Mouse (Mus musculus): ENCODE results near the gene Zkscan7. TPM values are rescaled to one million over a fixed set of nuclear protein-coding genes. Genes with fewer than 3 reads are reported as not detected.
A peak's percentile ranks its signal among the peaks of the same experiment; 100 is the strongest.
"Not testable (repeated sequence)": the region's sequence is repeated elsewhere in the genome, so short reads cannot be mapped to it uniquely, and the experiment has no call there.

Zkscan7 gene
- 4.7 and 4.9 TPM in 2 replicates for polyA plus RNA-seq (2016; fragmentation: Nextera tagmentation; extraction: Ambion mirVana)

DNA sequence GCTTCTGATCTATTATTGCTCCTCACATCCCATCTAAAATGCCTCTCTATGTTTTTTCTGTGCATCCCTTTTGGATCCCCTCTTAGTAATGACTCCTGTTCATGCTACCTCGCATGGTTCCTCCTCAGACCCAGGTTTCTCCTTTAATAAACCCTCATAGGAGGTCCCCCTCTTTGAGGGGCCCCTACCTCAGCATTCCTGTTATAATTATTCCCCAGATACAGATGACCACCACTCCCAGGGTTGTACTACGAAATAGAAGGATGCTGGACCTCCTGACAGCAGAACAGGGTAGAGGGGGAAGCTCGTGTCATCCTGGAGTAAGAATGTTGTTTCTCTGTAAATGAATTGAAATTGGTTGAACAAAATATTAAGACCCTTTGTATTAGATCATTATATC, at the start of gene Zkscan7:
TSS of gene Zkscan7 (plus strand) at position 301 of the 400 bp plus-strand sequence.
- Histone ChIP-seq H3K27ac (peak within 1 kb of the TSS; percentile 87), H3K4me1 (peaks cover 16% of the 10 kb centered on the region), H3K27me3 (ENCODE audit: poor library complexity, severe bottlenecking) (0 out of 2 replicates have a peak, but pooled peaks cover 5% of the 10 kb centered on the region), H3K9me3 (no peaks in the 10 kb centered on the region), H3K36me3 (replicated peaks) (peaks cover 6% of the 10 kb centered on the region; the same call in 1 of the 2 replicates), H3K4me3 (peak within 1 kb of the TSS; percentile 87)
- whole genome bisulfite sequencing = 83% methylated on average over 3 of the region's 3 CpGs
- no peak for DNase-seq (ENCODE audit: extremely low spot score, low spot score)

DNA sequence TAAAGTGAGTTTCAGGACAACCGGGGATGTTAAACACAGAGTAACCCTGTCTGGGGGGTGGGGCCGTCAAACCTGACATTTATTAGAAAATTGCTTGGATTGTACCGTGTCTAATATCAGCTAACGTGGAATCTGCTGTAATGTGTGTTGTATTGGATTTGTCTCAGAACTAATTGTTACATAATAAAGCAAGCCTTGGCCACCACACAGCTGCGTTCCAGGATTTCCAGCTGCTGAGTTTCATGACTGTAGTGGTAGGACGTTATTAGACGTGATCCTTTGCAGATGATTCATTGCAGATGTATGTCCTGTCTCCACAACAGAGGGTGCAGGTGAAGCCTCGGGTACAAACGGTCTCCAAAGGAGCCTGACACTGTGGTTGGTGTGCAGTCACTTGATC, 49.4 kb upstream of the Zkscan7 start:
- Histone ChIP-seq H3K27ac (no peak overlapping the region), H3K9me3 (no peaks in the 10 kb centered on the region), H3K36me3 (replicated peaks) (no peaks in the 10 kb centered on the region), H3K4me1 (peaks cover 16% of the 10 kb centered on the region), H3K27me3 (ENCODE audit: poor library complexity, severe bottlenecking) (no peaks in the 10 kb centered on the region), H3K4me3 (no peak overlapping the region)
- WGBS = 83% methylated on average over 9 of the region's 9 CpGs
- no peak for DNase-seq (ENCODE audit: extremely low spot score, low spot score)

DNA sequence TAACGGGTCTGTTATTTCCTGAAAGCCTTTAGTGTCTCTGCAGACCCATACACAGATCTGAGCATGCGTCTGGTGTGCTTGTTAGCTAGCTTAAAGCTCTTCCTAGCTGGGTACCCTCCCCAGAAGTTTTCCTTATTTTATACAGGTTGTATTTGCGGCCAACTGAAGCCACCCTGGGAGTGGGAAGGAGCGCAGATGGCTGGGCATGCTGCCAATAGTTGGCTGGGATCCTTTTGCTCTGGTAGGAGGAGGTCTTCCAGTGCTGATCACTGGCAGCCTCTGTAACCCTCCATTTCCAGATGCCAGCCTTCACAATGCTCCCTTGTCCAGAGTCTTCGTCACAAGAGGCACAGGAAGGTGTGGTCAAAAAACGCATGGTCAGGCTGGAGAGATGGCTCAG, 48.7 kb upstream of the Zkscan7 start:
- 82% methylated on average over 6 of the region's 6 CpGs for WGBS
- Histone ChIP-seq H3K36me3 (replicated peaks) (no peaks in the 10 kb centered on the region), H3K4me1 (peaks cover 16% of the 10 kb centered on the region), H3K27ac (no peak overlapping the region), H3K9me3 (no peaks in the 10 kb centered on the region), H3K4me3 (no peak overlapping the region), H3K27me3 (ENCODE audit: poor library complexity, severe bottlenecking) (no peaks in the 10 kb centered on the region)
- no peak for DNase-seq (ENCODE audit: extremely low spot score, low spot score)

GRCm38 (mm10) chr9:122837216-122837615, 48.3 kb upstream of the Zkscan7 start:
- DNase-seq (ENCODE audit: extremely low spot score, low spot score) = no peak

GRCm38 (mm10) chr9:122837680-122838079, 47.8 kb upstream of the Zkscan7 start:
- H3K27me3 ChIP-seq (ENCODE audit: poor library complexity, severe bottlenecking) = no peaks in the 10 kb centered on the region
- 26% methylated on average over 16 of the region's 16 CpGs for whole genome bisulfite sequencing
- peaks cover 16% of the 10 kb centered on the region for H3K4me1 ChIP-seq
- peak; percentile 18 for DNase-seq (ENCODE audit: extremely low spot score, low spot score)
- no peaks in the 10 kb centered on the region for H3K9me3 ChIP-seq
- no peak overlapping the region for H3K4me3 ChIP-seq
- H3K27ac ChIP-seq = no peak overlapping the region
- no peaks in the 10 kb centered on the region for H3K36me3 ChIP-seq (replicated peaks)

More at GRCm38 (mm10) chr9:122837216-122837615, 48.3 kb upstream of the Zkscan7 start:
- WGBS = 87% methylated on average over 4 of the region's 4 CpGs
- Histone ChIP-seq H3K27me3 (ENCODE audit: poor library complexity, severe bottlenecking) (no peaks in the 10 kb centered on the region), H3K36me3 (replicated peaks) (no peaks in the 10 kb centered on the region), H3K27ac (no peak overlapping the region), H3K4me3 (no peak overlapping the region), H3K9me3 (no peaks in the 10 kb centered on the region), H3K4me1 (peaks cover 16% of the 10 kb centered on the region)

GRCm38 (mm10) chr9:122843760-122844159, 41.7 kb upstream of the Zkscan7 start, which contains the start of gene Gm35549:
Gene Gm35549 (minus strand): TSS chr9:122844035.
- peaks cover 6% of the 10 kb centered on the region for H3K36me3 ChIP-seq (replicated peaks)
- H3K27me3 ChIP-seq (ENCODE audit: poor library complexity, severe bottlenecking) = no peaks in the 10 kb centered on the region
- no peak within 1 kb of the TSS for H3K27ac ChIP-seq
- H3K4me1 ChIP-seq = no peaks in the 10 kb centered on the region
- H3K9me3 ChIP-seq = no peaks in the 10 kb centered on the region; the same call in 1 of the 2 replicates
- 90% methylated on average over 3 of the region's 3 CpGs for WGBS
- no peak for DNase-seq (ENCODE audit: extremely low spot score, low spot score)
- no peak within 1 kb of the TSS for H3K4me3 ChIP-seq

DNA sequence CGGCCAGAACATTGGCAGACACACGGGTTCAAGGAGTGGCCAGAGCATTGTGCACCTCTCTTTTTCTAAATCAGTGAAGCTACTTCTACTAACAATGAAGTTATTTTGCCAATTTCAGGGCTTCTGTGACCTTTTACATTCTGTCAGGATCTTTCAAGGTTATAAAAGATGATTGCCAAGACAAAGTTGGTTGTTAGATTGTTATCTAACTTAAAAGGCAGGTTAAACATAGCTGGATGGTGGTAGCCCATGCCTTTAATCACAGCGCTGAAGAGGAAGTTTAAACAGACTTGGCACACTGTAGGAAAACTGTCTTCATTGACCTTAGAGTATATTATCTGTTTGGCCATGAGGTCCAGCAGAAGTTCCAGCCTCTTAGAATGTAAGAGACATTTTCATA, 39.9 kb upstream of the Zkscan7 start:
- H3K27ac ChIP-seq = no peak overlapping the region
- 83% methylated on average over 3 of the region's 3 CpGs for WGBS
- DNase-seq (ENCODE audit: extremely low spot score, low spot score) = no peak

GRCm38 (mm10) chr9:122846156-122846555, 39.3 kb upstream of the Zkscan7 start:
- Histone ChIP-seq H3K27me3 (ENCODE audit: poor library complexity, severe bottlenecking) (no peaks in the 10 kb centered on the region), H3K4me1 (no peaks in the 10 kb centered on the region), H3K36me3 (replicated peaks) (peaks cover 30% of the 10 kb centered on the region), H3K4me3 (no peak overlapping the region), H3K27ac (no peak overlapping the region), H3K9me3 (peaks cover 2% of the 10 kb centered on the region; the same call in 1 of the 2 replicates)
- DNase-seq (ENCODE audit: extremely low spot score, low spot score) = no peak

More for the DNA sequence above, 39.9 kb upstream of the Zkscan7 start:
- H3K27me3 ChIP-seq (ENCODE audit: poor library complexity, severe bottlenecking) = no peaks in the 10 kb centered on the region
- no peaks in the 10 kb centered on the region for H3K4me1 ChIP-seq
- peaks cover 2% of the 10 kb centered on the region; the same call in 1 of the 2 replicates for H3K9me3 ChIP-seq
- peaks cover 25% of the 10 kb centered on the region for H3K36me3 ChIP-seq (replicated peaks)
- no peak overlapping the region for H3K4me3 ChIP-seq

- H3K9me3 ChIP-seq = not testable (repeated sequence)
- 95% methylated on average over 7 of the region's 8 CpGs for WGBS
Observed at GRCm38 (mm10) chr9:122847811-122848311, 37.6 kb upstream of the Zkscan7 start.

DNA sequence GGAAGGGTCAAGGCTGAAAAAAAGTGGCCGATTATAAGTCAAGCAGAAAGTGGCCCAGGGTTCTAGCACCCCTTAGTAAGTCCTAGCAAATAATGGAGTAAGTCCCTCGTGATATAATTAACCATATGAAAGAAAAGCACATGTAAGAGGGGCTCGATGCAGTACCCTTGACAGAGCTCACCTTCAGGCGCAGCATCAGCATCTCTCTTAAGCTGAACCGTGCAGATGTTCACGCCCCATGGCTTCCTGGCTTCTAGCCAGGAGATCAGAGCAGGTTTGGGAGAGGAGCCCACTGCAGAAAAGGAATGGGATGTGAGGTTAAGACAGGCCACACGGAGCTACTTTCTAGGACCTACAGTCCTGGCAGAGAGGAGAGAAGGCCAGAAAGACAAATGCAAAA, 31.0 kb upstream of the Zkscan7 start:
- H3K9me3 ChIP-seq = peaks cover 24% of the 10 kb centered on the region
- WGBS = 96% methylated on average over 7 of the region's 7 CpGs
- no peaks in the 10 kb centered on the region for H3K4me1 ChIP-seq
- H3K27ac ChIP-seq = no peak overlapping the region
- H3K36me3 ChIP-seq (replicated peaks) = peaks cover 98% of the 10 kb centered on the region
- no peak for DNase-seq (ENCODE audit: extremely low spot score, low spot score)
- no peak overlapping the region for H3K4me3 ChIP-seq
- no peaks in the 10 kb centered on the region for H3K27me3 ChIP-seq (ENCODE audit: poor library complexity, severe bottlenecking)

More at GRCm38 (mm10) chr9:122847811-122848311, 37.6 kb upstream of the Zkscan7 start:
- peaks cover 47% of the 10 kb centered on the region for H3K36me3 ChIP-seq (replicated peaks)
- not testable (repeated sequence) for H3K27ac ChIP-seq; H3K27me3 ChIP-seq (ENCODE audit: poor library complexity, severe bottlenecking); H3K4me1 ChIP-seq; DNase-seq (ENCODE audit: extremely low spot score, low spot score); H3K4me3 ChIP-seq

GRCm38 (mm10) chr9:122855141-122855540, 30.3 kb upstream of the Zkscan7 start:
- H3K27ac ChIP-seq; H3K4me1 ChIP-seq; H3K4me3 ChIP-seq; H3K27me3 ChIP-seq (ENCODE audit: poor library complexity, severe bottlenecking); DNase-seq (ENCODE audit: extremely low spot score, low spot score): not testable (repeated sequence)
- Histone ChIP-seq H3K9me3 (peaks cover 27% of the 10 kb centered on the region), H3K36me3 (replicated peaks) (peaks cover 98% of the 10 kb centered on the region)
- WGBS = 99% methylated on average over 3 of the region's 7 CpGs

GRCm38 (mm10) chr9:122855617-122856016, 29.9 kb upstream of the Zkscan7 start:
- no peak overlapping the region for H3K27ac ChIP-seq
- H3K4me1 ChIP-seq = no peaks in the 10 kb centered on the region
- WGBS = over 99% methylated on average over 4 of the region's 4 CpGs
- DNase-seq (ENCODE audit: extremely low spot score, low spot score) = no peak
- H3K4me3 ChIP-seq = no peak overlapping the region
- H3K36me3 ChIP-seq (replicated peaks) = peaks cover 98% of the 10 kb centered on the region
- H3K9me3 ChIP-seq = peaks cover 32% of the 10 kb centered on the region
- no peaks in the 10 kb centered on the region for H3K27me3 ChIP-seq (ENCODE audit: poor library complexity, severe bottlenecking)

DNA sequence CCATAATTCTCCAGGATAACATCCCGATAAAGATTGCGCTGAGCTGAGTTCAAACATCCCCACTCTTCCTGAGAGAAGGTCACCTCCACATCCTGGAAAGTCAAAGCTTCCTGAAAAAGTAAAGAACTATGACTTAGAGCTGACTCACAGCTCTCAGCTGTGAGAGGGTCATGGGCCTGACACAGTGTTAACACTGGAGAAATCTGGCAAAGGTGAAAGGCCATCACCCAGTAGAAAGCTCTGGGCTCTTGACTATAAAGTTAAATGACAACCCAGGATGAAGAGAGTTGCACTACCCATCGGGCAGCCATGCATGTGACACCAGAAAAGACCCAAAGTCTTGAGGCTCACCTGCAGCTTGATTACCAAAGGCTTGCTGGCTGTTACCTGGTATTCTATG, 28.8 kb upstream of the Zkscan7 start:
- no peak for DNase-seq (ENCODE audit: extremely low spot score, low spot score)
- Histone ChIP-seq H3K4me3 (no peak overlapping the region), H3K27me3 (ENCODE audit: poor library complexity, severe bottlenecking) (no peaks in the 10 kb centered on the region), H3K36me3 (replicated peaks) (peaks cover 98% of the 10 kb centered on the region), H3K4me1 (no peaks in the 10 kb centered on the region), H3K9me3 (peaks cover 43% of the 10 kb centered on the region), H3K27ac (no peak overlapping the region)
- WGBS = 95% methylated on average over 3 of the region's 3 CpGs

Measured in forebrain, embryonic 10.5 days (tissue).